Mouse (Mus musculus) ZHBTc4 (cell line): ENCODE data around the gene Mkks.

ENCODE experiments used
- DNase-seq: peaks from one replicate; pipeline ENCODE4 v3.0.0-alpha.2; 2011; ENCODE audit warnings: low read depth, low spot score

Gene Mkks

DNA sequence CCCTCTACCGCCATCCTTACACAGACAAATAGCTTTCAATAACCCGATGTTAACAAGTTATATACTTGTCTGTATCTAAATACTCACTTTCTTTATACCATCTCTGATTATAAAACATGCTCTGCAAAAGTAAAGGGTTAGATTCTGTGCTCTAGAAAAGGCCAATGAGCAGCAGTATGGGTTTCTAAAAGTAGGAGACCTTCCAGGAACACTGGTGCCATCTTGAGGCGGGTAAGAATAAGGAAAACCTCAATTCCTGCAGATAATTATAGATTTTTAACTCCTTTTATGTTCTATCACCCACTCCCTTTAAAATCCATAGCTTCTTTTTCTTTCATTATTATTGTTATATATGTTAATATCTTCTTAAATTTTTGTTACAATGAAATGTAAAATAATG is 55.3 kb downstream of the Mkks start:
- no peak for DNase-seq

DNA sequence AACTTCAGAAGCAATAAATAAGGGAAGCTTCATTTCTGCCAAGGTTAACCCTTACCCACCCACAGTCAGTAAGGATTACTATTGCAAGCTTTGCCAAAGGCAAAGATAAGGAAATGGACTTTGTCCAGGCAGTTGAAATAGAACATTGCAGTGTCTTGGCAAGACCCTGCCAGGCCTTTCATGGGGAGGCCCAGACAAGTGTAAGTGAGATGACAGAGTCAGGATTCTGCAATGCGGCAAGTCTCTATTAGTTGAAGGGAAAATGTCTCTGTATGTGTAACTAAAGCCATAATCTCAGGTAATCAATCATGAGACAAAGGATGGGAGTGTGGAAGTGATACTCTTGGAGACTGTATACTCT is 56.5 kb downstream of the Mkks start:
- no peak for DNase-seq

DNA sequence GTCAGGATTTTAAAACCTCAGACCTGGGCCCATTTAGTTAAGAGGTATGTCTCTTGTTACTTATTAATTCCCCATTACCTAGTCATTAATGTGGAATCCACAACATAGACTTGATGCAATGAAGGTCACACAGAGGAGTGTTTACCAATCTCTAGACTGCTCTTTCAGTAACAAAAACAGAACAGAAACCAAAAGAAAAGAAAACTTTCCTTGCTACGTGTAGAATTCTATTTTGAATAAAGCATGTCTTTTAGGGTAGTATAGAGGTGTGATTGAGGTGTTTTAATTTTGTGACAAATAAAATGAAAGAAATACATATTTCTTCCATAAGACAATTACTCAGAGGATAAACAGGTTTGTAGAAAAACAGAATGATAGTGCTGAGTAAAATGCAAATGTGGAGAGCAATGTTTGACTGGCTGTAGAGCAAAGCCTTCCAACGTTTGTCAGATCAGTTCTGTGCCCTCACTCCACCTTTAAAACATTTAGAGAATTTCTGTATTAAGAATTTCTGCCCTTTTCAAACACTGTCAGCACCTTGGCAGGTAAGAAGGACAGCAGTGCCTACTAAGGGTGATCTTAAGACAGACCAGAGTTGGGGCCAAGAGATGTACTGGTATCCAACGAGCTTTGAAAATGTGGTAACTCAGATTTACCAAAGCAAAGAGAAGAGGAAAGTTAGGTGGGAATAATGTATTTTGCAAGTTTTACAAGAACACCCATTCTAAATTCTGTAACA is 57.0 kb downstream of the Mkks start:
- DNase-seq, result no peak

DNA sequence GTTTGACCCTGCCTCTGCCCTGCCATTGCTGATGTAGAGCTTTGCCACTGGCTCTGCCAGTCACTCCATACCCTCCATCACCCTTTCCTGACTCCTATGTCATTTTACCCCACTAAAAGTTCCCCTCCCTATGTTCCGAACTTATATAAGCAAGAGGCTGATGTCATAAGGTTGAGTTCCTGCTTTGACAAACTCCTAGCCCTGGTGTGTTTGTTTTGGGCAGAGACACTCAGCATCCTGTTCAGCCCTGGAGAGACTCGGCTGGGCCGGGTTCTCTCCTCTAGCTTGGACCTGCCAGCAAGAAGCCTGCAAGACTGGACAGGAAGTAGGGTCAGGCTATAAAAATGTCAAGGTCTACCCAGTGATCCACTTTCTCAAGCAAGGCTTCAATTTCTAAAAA is 58.3 kb downstream of the Mkks start:
- no peak for DNase-seq

DNA sequence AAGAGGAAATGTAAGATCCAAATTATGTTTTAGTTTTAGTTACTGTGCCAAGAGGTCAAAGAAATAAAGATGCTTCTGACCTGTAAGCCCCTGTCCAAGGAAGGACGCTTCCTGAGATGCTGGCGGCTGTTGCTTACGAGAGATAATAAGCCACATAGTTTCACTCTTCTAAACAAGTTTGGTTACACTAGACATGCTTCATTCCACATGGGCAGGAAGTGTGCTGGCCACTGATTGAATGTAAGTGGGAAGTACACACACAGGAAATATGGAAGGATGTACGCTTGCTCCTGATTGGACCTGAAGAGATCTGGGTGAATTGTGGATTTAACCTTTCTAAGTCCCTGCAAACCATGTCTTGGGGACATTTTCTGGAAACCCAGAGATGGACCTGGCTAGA is 63.6 kb downstream of the Mkks start:
- DNase-seq, result no peak
